Mouse (Mus musculus) right cerebral cortex, postnatal 36 days (tissue): ENCODE measurements at regions not wholly inside any gene's neighbourhood (a gene's known extent, or its start where the extent isn't known, plus 50 kb on each side); places are given as distances from the start of the nearest gene placed in this dataset.

Experiments
- DNase-seq, 2 experiments: peaks; one replicate each; pipeline ENCODE4 v3.0.0; 2022; ENCODE audit warnings: low spot score in 2 of 2, mixed read lengths in 1 of 2

GRCm38 (mm10) chr3:137561986-137562385 lies 59.4 kb upstream of the Ddit4l start:
- DNase-seq, result no peak

- DNase-seq, result no peak
Measured at GRCm38 (mm10) chr3:137563541-137564080, 57.8 kb upstream of the Ddit4l start.

- DNase-seq, result no peak
Measured at GRCm38 (mm10) chr3:137564282-137564681, 57.1 kb upstream of the Ddit4l start.

- DNase-seq, result no peak
Measured at GRCm38 (mm10) chr3:137568580-137569313, 52.7 kb upstream of the Ddit4l start.
